Mouse (Mus musculus) layer of hippocampus, postnatal 14 days (tissue): Measurements from ENCODE around the gene Cdhr2. TPM values are rescaled to one million over a fixed set of nuclear protein-coding genes. Genes with fewer than 3 reads are reported as not detected.

Source experiments
- DNase-seq, 2 experiments: peaks; one replicate each; pipeline ENCODE4 v3.0.0; 2021 to 2022; ENCODE audit warnings: low spot score in 2 of 2, mixed read lengths in 1 of 2
- total RNA-seq, 2 experiments: library from RNA; stranded (reverse); gene quantifications; 2 replicates each; pipeline ENCODE4 v1.2.3; 2021

The Cdhr2 gene
- total RNA-seq, 2 experiments from 2014 or later: 0.12 to 0.18 TPM

DNA sequence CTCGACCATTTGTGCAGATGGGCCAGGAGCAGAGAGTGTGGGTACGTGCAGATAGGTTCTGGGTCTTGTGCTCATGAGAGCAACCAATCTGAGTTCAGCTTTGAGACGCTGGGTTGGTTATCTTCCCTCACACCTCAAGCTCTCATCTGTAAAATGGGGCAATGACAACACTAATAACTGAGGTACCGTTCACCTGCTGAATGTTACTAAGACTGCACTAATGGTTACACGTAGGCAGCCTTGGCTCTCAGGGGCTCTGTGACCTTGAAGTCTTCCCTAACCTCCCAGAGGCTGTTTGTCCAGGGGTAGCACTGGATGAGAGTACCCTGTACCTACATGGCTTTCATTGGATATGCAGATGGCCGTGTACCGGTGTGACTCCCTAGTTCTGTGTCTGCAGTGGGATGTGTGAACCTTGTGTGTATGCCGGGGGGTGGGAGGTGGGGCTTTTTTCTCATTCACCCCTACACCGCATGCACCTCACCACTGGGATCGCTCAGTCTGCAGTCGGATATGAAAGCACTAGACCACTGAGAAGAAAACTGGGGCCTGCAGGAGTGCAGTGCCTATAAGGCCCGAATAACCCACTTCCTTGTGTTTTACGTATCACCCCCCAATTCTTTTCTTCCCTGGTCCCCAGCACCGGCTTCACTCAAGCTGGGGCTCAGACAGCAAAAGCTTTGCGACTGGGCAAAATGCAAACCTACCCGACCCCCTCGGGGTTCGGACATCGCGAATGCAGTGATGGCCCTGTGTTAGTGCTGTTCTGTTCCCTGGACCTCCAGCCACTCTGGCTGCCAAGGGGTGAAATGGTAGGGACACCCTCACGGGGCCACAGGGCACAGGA is 8.3 kb upstream of the Cdhr2 start:
- DNase-seq: no peak

DNA sequence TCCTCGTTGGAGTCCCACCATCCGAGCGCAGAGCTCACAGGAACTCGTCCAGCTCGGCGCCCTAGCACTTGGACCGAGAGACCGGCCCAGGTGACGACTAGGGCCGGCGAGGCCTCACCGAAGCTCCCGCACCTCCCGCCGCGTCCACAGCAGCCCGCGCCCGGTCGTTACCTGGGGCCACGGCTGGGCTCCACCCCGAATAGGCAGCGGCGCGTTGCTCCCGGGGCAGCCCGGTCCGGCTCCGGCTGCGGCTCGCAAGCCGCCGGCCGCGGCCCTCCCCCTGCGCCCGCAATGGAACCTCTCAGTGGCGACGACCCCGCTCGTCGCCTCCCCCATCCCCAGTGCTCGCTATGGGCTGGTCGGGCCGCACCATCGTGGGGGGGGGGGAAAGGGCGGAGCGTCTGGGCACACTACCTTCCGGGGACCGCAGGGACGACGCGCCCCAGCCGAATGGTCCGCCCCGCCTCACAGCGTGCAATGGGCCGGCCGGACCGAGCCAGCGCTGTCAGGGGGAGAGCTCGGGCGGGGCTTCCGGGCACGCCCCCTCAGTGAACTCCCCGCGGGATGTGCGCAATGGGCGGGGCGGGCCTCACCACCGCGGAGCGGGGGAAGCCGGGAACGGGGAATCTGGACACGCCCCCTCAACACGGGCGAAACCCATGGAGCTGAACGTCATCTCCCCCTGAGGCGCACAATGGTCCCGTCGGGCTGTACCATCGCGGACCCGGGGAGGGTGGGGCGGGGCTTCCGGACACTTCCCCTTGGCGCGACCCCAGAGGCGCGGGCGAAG is 7.5 kb upstream of the Cdhr2 start, which contains the start of gene Rnf44:
Rnf44 (minus strand) TSS at position 350 of the 790 bp plus-strand sequence.
- DNase-seq: peak; percentile 98 to 99

DNA sequence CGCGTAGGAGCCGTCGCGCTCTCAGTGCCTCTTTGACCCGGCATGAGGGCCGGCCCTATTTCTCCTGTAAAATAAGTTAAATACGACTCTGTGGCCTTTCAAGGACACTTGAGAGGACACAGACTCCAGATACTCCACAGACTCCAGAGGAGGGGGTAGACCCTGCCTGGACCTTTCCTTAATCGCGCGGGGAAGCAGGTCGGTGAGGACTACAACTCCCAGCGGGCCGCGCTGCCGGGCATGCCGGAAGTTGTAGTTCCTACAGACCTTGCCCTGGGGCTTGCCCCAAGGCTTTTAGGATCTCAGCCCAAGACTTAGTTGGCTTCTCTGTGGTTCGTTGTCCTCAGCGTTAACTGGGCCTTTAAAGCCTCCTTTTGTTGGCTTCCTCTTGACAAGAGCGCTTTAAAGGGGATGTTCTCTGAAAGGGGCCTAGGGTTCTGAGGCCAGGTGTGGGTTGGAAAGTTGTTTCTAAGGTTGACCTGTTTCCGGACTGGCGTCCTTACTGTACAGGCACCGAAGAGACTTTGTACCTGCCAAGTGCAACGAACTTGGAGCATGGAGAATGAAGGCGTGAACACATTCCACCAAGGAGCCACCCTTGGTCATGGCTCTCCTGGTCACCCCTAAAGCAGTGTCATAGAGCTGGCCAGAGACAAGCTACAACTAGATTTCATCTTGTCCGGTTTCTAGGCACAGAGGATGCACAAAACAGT is 6.8 kb upstream of the Cdhr2 start:
- DNase-seq: no peak

- no peak for DNase-seq
These were observed 5.6 kb upstream of the Cdhr2 start for GRCm38 (mm10) chr13:54695479-54696230.

DNA sequence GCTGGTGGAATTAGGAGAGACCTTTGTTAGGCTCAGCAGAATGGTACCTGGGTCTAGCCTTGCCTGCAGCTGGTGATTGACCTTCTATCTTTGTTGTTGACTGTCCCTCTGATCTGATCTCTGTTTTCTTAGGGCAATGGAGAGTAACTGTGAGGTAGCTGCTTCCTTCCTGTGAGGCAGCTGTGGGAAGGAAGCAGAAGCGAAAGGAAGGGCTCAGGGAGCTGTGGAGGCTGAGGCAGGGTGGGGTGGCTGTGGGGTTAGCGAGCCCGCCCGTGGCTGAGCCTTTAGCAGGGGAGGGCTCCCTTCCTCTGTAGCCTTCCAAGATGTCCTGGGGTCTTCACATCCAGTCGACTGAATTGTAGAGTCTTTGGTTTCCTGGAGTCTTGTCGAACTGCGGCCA is 1.2 kb downstream of the Cdhr2 start:
- no peak for DNase-seq

DNA sequence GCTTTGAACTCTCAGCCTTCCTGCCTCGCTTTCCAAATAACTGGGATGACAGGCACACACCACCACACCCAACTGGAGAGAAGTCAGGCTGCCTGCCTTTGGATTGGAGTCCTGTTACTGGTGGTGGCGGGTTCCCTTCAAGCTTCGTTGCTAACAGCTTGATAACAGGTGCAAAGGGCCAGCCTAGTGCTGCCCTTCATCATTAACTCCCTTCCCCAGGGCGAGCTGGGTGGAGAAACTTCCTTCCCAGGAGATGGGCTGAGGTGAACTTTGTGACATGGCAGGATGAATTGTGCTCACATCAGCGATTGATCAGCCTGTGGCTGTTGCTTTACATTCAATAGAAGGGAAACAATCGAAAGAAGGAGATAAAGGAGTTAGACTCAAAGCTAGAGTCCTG is 3.6 kb downstream of the Cdhr2 start:
- DNase-seq: no peak

GRCm38 (mm10) chr13:54710866-54711265 is 9.6 kb downstream of the Cdhr2 start:
- DNase-seq: no peak

DNA sequence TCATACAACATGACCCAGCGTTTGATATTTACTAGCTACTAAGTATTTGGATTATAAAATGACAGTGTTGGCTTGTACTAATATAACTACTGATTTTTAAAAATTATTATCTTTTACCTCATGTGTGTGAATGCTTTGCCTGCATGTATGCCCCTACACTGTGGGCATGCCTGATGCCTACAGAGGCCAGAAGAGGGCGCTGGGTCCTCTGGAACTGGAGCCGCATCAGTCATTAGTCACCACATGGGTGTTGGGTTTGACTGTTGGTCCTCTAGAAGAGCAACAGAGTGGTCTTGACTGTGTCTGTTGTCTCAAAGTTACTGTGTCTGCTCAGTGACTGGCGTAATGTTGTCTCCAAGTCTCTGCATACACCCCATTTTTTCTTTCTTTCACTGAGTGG is 13.1 kb downstream of the Cdhr2 start:
- no peak for DNase-seq

DNA sequence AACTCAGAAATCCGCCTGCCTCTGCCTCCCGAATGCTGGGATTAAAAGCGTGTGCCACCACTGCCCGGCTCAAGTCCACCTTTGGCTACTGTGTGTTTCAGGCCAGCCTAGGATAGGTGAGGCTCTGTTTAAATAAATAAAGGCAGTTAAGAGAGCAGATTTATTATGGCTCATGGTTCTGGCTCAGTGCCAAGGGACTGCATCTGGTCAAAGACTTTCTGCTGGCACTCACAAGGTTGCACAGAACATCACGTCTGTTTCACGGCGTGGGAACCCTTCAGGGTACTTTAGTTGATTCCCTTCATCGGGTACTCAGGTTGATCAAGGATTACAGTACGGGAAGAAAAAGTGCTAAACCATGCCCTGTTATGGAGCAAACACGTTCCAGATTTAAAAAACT is 13.7 kb downstream of the Cdhr2 start:
- DNase-seq: no peak

GRCm38 (mm10) chr13:54716916-54717315 is 15.7 kb downstream of the Cdhr2 start:
- DNase-seq: peak; percentile 49 to 66

DNA sequence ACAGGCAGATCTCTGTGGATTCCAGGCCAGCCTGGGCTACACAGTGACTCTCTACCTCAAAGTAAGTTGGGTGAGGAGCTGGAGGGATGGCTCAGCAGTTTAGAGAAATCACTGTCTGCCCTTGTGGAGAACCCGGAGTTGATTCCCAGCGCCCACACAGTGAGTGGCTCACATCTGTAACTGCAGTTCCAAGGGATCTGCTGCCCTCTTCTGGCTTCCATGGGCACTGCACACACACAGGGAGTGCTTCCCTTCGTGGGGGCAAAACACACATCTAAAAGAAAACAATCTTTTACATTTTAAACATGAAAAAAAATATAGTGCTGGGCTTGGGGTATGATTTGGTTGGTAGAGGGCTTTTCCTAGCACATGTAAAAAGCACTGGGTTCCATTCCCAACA is 21.9 kb downstream of the Cdhr2 start:
- no peak for DNase-seq

DNA sequence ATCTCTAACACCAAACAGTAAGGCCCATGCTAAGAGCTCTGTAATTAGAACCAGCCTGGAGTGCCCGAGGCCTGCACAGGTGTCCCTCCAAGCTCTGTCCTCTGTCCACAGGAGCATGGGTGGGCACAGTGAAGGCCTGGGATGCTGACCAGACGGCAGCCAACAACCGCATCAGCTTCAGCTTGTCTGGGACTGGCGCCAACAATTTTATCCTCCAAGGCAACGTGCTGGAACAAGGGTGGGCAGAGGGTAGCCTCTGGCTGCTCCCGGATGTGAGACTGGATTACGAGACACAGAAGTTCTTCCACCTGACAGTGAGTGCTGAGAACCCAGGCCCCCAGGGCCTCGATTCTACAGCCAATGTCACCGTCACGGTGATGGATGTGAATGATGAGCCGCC is 24.9 kb downstream of the Cdhr2 start:
- DNase-seq: no peak

DNA sequence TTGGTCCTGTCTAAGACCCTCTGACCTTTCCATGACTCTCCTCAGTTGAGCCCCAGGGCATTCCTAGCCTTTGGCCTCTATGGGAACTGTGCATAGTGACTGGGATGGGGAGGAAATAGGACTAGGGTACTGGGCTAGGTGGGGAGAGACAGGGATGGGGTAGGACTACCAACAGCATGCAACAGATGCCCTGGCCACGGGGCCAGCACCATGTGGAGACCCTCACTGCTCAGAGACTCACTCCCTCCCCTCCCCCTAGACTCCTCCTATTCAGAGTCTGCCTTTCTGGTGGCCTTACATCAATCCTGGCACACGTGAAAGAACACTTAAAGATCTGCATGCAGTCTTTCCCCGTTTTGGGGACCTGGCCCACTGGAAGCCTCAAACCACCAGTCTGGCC is 35.7 kb downstream of the Cdhr2 start:
- DNase-seq: no peak

- DNase-seq: no peak
These were observed 36.4 kb downstream of the Cdhr2 start for GRCm38 (mm10) chr13:54737488-54738212.

GRCm38 (mm10) chr13:54738213-54738601 is 36.9 kb downstream of the Cdhr2 start:
- DNase-seq: no peak

DNA sequence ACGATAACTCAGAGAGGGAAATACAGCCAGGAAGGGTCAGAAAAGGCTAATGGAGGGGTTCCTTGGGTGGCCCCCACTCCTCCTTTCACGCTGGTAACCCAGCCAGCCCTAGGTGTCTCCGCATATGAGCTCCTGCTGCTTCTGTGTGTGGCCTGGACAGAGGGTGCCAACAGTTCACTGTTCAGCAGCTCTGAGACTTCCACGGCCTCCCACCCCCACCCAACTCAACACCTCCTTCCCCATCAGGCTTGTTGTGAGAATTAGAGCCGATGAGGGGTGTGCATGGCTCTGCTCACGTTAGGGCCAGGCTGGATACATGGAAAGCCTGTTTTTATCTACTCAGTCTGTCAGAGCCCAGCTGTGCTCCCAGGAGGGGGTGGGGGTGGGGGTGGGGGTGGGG is 44.8 kb downstream of the Cdhr2 start:
- DNase-seq: no peak

GRCm38 (mm10) chr13:54746896-54747295 is 45.6 kb downstream of the Cdhr2 start:
- DNase-seq: no peak

GRCm38 (mm10) chr13:54748190-54748589 is 46.9 kb downstream of the Cdhr2 start:
- DNase-seq: no peak

DNA sequence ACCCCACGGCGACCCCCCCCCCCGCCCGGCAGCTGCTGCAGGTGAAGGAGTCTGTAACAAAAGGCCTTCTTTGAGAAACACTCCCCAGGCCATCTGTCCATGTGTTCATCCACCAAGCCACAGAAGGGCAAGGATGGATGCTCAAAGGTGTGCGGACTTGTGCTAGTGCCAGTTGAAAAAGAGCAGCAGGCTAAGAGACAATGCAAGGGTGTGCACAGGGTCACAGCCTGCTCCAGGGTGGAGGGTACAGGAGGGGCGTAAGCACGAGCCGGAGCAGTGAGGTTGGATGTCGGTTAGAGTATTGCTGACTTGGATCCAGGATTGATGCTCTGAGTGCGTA is 47.4 kb downstream of the Cdhr2 start:
- no peak for DNase-seq

- peak; percentile 65 to 75 for DNase-seq
These were observed 48.0 kb downstream of the Cdhr2 start for GRCm38 (mm10) chr13:54749061-54749863.
